Mouse (Mus musculus): ENCODE measurements around the gene Gan. TPM values are rescaled to one million over a fixed set of nuclear protein-coding genes. Genes with fewer than 3 reads are reported as not detected.

The Gan gene
- polyA plus RNA-seq, 1 experiment from 2014 or later: 2.8 TPM

DNA sequence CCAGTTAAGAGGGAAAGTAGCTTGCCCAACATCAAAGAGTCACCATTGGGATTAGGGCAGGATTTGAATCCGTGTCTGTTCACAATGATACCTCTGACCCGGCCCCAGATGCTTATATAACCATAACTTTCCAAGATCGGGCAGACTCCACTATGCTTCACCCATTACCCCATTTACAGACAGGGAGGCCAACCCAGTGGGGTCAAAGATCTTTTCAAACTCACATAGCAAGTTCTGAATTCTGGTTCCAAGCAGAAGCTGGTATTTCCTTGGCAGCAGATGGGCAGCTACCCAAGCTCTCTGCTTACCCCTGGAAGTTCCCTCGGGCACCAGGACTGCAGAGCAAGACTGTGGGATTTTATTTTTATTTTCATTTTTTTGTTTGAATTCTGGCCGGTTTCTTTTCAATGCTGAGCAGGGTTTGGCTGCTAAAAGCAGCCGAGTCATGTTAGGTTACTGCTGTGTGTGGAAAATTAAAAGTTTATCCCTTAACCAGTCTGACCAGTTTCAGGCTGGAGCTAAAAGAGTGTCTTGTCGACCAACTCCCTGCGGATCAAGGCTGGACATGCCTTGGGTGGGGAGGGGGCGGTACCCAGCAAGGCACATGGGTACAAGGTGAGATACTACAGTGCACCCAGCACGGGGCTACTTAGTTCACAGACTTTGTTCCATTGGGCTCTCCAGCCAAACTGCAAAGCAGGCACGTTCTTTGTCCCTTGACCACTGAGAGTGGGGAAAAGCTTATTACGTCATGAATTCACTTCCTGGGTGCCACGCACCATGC, 33.9 kb upstream of the Gan start:
- H3K4me3 ChIP-seq (replicated peaks): no peak overlapping the region
- no peaks in the 10 kb centered on the region for H3K9me3 ChIP-seq
- ATAC-seq (ENCODE audit: insufficient read depth, low FRiP score, low read depth): peak; percentile 90
- 0 out of 2 replicates have a peak overlapping the region, but pooled peaks have one; percentile 5 for H3K4me2 ChIP-seq
- no peak overlapping the region for H3K9ac ChIP-seq
- H3K27ac ChIP-seq: peak overlapping the region; percentile 78
- WGBS: 58% methylated on average over 13 of the region's 13 CpGs
- no peaks in the 10 kb centered on the region for H3K36me3 ChIP-seq
- 0 out of 2 replicates have a peak, but pooled peaks cover 2% of the 10 kb centered on the region for H3K4me1 ChIP-seq
- no peaks in the 10 kb centered on the region for H3K27me3 ChIP-seq (replicated peaks)

DNA sequence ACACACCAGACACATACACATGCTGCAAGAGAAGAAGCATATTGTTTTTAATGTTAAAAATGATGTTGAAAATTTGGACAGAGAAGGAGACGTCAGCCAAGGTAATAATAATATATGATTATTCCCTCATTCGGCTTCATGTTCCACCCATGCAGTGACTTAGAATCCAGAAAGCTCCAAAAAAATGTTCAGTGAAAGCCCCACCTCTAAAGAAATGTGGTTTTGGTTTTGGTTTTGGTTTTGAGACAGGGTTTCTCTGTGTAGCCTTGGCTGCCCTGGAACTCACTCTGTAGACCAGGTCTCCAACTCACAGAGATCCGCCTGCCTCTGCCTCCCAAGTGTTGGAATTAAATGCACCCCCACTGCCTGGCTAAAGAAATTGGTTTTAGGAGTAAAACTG, 32.1 kb upstream of the Gan start:
- Histone ChIP-seq H3K27me3 (replicated peaks) (no peaks in the 10 kb centered on the region), H3K9me3 (no peaks in the 10 kb centered on the region), H3K4me2 (no peak overlapping the region), H3K4me3 (replicated peaks) (no peak overlapping the region), H3K4me1 (0 out of 2 replicates have a peak, but pooled peaks cover 2% of the 10 kb centered on the region), H3K36me3 (no peaks in the 10 kb centered on the region), H3K9ac (no peak overlapping the region), H3K27ac (no peak overlapping the region)
- 95% methylated on average over 3 of the region's 3 CpGs for WGBS
- no peak for ATAC-seq (ENCODE audit: insufficient read depth, low FRiP score, low read depth)

DNA sequence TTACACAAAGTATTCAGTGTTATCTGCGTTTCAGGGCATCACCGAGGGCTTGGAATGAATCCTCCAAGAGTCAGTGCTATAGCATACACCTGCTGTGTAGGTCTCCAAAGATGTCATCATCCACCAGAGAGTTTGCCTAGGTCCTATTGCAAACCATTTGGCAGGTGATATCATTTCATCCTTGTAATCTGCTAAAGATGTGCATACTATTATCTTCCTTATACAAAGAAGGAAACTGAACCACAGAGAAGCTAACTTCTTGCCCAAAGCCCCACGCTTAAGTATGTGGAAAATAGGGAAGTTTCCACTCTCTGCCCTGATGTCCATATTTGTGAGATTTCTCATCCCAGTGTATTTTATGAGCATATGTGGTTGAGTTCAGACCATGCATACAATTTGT, 31.5 kb upstream of the Gan start:
- WGBS: 88% methylated on average over 3 of the region's 3 CpGs

DNA sequence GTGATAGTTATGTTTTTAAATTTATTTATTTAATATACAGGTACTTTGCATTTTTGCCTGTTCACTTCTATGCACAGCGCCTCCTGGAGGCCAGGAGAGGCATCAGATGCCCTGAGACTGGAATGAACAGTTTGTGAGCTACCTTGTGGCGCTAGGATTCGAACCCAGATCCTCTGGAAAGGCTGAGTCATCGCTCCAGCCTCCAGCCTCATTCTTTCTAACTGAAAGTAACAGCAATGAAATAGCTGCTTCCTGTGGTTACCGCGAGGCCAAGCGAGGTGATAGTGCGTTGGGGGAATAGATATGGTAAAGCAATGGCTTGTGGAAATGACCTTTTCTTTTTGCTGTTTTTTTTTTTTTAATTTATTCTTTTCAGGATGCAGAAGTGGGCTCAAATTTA, 30.9 kb upstream of the Gan start:
- 77% methylated on average over 8 of the region's 8 CpGs for WGBS
- no peaks in the 10 kb centered on the region for H3K27me3 ChIP-seq (replicated peaks)
- no peak for ATAC-seq (ENCODE audit: insufficient read depth, low FRiP score, low read depth)

More for the DNA sequence above, 31.5 kb upstream of the Gan start:
- no peaks in the 10 kb centered on the region for H3K27me3 ChIP-seq (replicated peaks)
- no peak overlapping the region for H3K27ac ChIP-seq
- no peak for ATAC-seq (ENCODE audit: insufficient read depth, low FRiP score, low read depth)
- no peaks in the 10 kb centered on the region for H3K9me3 ChIP-seq
- no peaks in the 10 kb centered on the region for H3K36me3 ChIP-seq
- H3K4me3 ChIP-seq (replicated peaks): no peak overlapping the region
- H3K9ac ChIP-seq: no peak overlapping the region
- H3K4me1 ChIP-seq: 0 out of 2 replicates have a peak, but pooled peaks cover 2% of the 10 kb centered on the region
- H3K4me2 ChIP-seq: no peak overlapping the region

DNA sequence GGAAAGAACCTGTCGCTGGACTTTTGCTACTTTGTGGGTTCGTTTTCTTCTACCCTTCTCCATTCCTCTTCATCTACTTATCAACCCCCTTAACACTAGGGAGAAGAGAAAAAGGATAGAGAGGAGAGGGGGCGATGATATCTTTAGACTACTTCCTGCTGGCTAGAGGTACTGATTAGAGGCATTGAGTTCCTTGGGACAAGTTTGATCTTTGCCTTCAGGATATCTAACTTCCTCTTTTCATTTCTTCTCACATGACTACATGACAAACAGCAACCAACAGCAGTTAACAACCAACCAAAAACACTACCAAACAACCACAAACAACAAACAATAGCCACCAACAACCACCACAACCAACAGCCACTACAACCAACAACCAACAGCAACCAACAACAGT, 24.2 kb upstream of the Gan start:
- WGBS: 78% methylated on average over 3 of the region's 3 CpGs
- Histone ChIP-seq H3K4me2 (no peak overlapping the region), H3K27ac (no peak overlapping the region)

More for the DNA sequence above, 30.9 kb upstream of the Gan start:
- H3K4me2 ChIP-seq: no peak overlapping the region
- no peak overlapping the region for H3K4me3 ChIP-seq (replicated peaks)
- H3K9me3 ChIP-seq: no peaks in the 10 kb centered on the region
- no peaks in the 10 kb centered on the region for H3K4me1 ChIP-seq
- H3K9ac ChIP-seq: no peak overlapping the region
- H3K36me3 ChIP-seq: no peaks in the 10 kb centered on the region
- no peak overlapping the region for H3K27ac ChIP-seq

DNA sequence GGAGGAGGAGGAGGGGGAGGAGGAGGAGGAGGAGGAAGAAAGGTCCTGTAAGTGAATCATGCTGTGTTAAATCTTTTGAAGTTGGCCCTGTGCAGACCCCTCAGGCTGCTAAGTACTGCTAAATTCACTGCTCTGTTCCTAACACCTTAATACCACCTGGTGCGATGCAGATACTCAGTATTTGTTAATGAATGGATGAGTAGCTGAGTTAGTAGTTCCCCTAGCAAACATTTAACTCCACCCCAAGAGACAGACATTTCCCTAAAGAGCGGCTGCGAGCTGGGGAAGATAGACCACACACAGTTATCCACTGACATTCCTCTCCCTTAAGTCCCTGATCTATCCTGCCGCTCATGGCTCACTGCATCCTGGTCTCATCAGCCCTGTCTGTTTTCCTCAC, 21.6 kb upstream of the Gan start:
- Histone ChIP-seq H3K9me3 (no peaks in the 10 kb centered on the region), H3K9ac (no peak overlapping the region), H3K4me2 (no peak overlapping the region), H3K4me1 (0 out of 2 replicates have a peak, but pooled peaks cover 3% of the 10 kb centered on the region), H3K27me3 (replicated peaks) (no peaks in the 10 kb centered on the region), H3K36me3 (no peaks in the 10 kb centered on the region), H3K27ac (no peak overlapping the region), H3K4me3 (replicated peaks) (no peak overlapping the region)
- no peak for ATAC-seq (ENCODE audit: insufficient read depth, low FRiP score, low read depth)
- 24% methylated on average over 4 of the region's 4 CpGs for WGBS

More for the DNA sequence above, 24.2 kb upstream of the Gan start:
- ATAC-seq (ENCODE audit: insufficient read depth, low FRiP score, low read depth): no peak
- Histone ChIP-seq H3K9ac (no peak overlapping the region), H3K36me3 (no peaks in the 10 kb centered on the region), H3K9me3 (no peaks in the 10 kb centered on the region), H3K4me1 (0 out of 2 replicates have a peak, but pooled peaks cover 3% of the 10 kb centered on the region), H3K27me3 (replicated peaks) (no peaks in the 10 kb centered on the region), H3K4me3 (replicated peaks) (no peak overlapping the region)

DNA sequence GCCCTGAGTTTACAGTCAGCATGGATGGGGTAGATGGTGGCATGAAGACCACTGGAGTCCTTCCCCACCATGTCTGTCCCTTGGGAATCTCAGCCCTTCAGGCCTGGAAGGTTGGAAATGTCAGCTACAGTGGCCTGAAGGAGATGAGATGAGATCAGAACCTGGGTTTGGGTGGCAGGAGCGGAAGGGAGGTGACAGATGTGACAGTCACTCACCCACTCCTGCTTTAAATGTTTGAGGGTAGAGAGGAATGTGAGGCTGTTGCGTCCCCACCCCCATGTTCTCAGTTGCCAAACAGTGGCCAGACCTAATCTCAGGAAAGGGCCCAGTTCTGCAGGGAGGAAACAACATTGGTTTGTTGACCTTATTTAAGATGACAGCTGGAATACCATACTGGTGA, 21.2 kb upstream of the Gan start:
- Histone ChIP-seq H3K4me2 (no peak overlapping the region), H3K4me1 (0 out of 2 replicates have a peak, but pooled peaks cover 3% of the 10 kb centered on the region), H3K9ac (no peak overlapping the region), H3K36me3 (no peaks in the 10 kb centered on the region), H3K4me3 (replicated peaks) (no peak overlapping the region), H3K27ac (no peak overlapping the region), H3K9me3 (no peaks in the 10 kb centered on the region), H3K27me3 (replicated peaks) (no peaks in the 10 kb centered on the region)
- 41% methylated on average over 2 of the region's 2 CpGs for WGBS
- no peak; the same call in 1 of the 2 replicates for ATAC-seq (ENCODE audit: insufficient read depth, low FRiP score, low read depth)

DNA sequence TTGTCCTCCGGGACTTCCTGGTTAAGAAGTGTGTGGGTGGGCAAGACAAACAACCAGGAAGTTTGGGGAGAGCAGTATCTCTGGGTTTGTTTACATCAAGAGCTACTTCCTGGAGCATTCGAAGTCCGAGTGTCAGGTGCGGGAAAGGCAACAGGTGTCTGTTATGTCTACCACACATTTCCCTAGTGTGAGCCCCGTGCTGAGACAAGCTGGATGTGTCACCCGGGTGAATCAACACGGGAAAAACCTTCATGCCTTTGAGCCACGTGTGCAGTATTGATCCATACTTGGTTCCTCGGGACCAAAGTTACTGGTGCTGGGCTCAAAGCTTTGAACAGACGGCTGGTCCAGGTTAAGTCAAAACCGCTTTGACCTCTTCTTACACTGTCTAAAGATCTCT, 20.6 kb upstream of the Gan start:
- Histone ChIP-seq H3K9ac (no peak overlapping the region), H3K4me2 (no peak overlapping the region), H3K36me3 (no peaks in the 10 kb centered on the region), H3K9me3 (no peaks in the 10 kb centered on the region), H3K27ac (no peak overlapping the region), H3K4me3 (replicated peaks) (no peak overlapping the region), H3K4me1 (0 out of 2 replicates have a peak, but pooled peaks cover 3% of the 10 kb centered on the region), H3K27me3 (replicated peaks) (no peaks in the 10 kb centered on the region)
- WGBS: 37% methylated on average over 11 of the region's 11 CpGs
- ATAC-seq (ENCODE audit: insufficient read depth, low FRiP score, low read depth): no peak; the same call in 1 of the 2 replicates

DNA sequence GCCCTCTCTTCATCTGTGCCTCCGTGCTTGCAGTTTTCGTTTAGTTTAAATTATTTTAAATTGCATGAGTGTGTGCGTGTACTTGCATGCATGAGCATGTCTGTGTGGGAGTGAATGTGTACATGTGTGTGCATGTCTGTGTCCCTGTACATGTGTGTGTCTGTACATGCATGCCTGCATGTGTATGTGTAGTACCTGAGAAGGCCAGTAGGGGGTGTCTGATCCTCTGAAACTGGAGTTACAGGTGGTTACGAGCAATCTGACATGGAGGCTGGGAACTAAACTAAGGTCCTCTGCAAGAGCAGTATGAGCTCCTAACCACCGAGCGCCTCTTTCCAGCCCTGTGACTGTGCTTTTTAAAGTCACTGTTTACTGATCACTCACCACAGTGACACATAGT, 9.4 kb upstream of the Gan start:
- Histone ChIP-seq H3K27me3 (replicated peaks) (no peaks in the 10 kb centered on the region), H3K4me2 (no peak overlapping the region), H3K4me1 (no peaks in the 10 kb centered on the region), H3K36me3 (no peaks in the 10 kb centered on the region), H3K4me3 (replicated peaks) (no peak overlapping the region), H3K9me3 (no peaks in the 10 kb centered on the region), H3K9ac (no peak overlapping the region), H3K27ac (no peak overlapping the region)
- no peak for ATAC-seq (ENCODE audit: insufficient read depth, low FRiP score, low read depth)
- WGBS: 91% methylated on average over 6 of the region's 6 CpGs

DNA sequence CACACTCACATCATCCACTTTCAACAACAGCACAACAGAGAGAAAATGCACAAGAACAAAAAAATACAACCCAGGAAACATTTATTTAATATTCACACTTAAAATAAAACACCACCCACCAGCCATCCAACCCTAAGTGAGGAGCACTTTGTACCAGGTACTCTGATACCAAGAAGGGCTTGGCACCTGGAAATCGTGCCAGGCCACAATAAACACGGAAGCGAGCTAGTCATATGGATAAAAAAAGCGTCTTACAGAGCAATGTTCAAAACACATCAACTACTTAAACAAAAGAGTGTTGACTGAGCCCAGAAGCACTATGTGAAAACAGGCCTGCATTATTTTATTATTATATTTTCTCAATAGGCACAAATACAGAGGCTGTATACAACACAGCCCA, 1.8 kb upstream of the Gan start:
- H3K27me3 ChIP-seq (replicated peaks): no peaks in the 10 kb centered on the region
- H3K4me3 ChIP-seq (replicated peaks): 0 out of 2 replicates have a peak overlapping the region, but pooled peaks have one; percentile 98
- no peak overlapping the region for H3K9ac ChIP-seq
- peaks cover 24% of the 10 kb centered on the region; the same call in 1 of the 2 replicates for H3K4me1 ChIP-seq
- peak overlapping the region; percentile 77; the same call in 1 of the 2 replicates for H3K4me2 ChIP-seq
- ATAC-seq (ENCODE audit: insufficient read depth, low FRiP score, low read depth): no peak
- H3K9me3 ChIP-seq: no peaks in the 10 kb centered on the region
- H3K27ac ChIP-seq: no peak overlapping the region
- WGBS: 90% methylated on average over 4 of the region's 4 CpGs
- no peaks in the 10 kb centered on the region for H3K36me3 ChIP-seq

DNA sequence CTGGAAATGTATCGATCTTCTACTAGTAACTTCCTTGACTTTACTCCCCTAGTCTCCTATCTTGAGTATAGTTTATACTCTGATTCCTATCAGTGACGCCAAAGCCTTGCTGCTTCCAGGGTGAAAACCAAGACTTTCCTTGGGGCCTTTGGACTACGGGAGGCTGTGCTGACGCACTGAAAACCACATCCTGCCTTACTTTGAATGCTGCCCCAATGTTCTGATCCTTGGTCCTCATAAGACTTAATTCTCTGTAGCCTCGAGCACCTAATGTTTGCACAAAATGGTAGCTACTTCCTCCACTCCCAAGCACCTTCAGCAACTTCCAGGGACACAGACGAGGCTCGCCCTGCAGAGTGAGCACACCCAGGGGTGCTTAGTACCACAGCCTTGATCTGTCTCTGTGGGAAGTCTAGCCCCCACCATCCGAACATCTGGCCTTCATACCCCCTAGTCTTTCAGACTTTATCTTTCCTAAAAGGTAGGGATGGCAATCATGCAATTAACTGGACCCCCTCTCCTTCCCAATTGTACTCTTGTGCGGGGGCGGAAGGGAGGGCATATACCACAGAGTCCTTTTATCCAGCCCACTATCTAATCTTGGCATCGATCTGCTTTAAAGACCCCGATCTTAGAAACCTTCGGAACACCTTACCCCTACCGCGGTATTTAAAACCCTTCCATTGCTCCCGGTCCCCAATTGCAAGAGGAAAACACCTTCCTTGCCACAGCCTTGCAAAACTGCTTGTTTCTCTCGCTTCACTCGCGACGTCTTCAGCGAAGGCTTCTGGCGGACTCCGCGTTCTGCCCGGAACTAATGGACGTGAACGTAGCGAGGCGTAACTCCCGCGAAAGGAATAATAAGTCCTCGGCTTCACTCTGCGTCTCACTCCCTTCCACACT, 818 bp upstream of the Gan start:
- H3K9ac ChIP-seq: peak overlapping the region; percentile 60
- ATAC-seq (ENCODE audit: insufficient read depth, low FRiP score, low read depth): 0 out of 2 replicates have a peak, but pooled peaks have one; percentile 8
- no peaks in the 10 kb centered on the region for H3K27me3 ChIP-seq (replicated peaks)
- 9% methylated on average over 33 of the region's 33 CpGs for WGBS
- H3K4me2 ChIP-seq: peak overlapping the region; percentile 77
- no peaks in the 10 kb centered on the region for H3K9me3 ChIP-seq
- peak overlapping the region; percentile 98 for H3K4me3 ChIP-seq (replicated peaks)
- H3K27ac ChIP-seq: peak overlapping the region; percentile 86
- H3K4me1 ChIP-seq: peaks cover 24% of the 10 kb centered on the region; the same call in 1 of the 2 replicates
- H3K36me3 ChIP-seq: no peaks in the 10 kb centered on the region

DNA sequence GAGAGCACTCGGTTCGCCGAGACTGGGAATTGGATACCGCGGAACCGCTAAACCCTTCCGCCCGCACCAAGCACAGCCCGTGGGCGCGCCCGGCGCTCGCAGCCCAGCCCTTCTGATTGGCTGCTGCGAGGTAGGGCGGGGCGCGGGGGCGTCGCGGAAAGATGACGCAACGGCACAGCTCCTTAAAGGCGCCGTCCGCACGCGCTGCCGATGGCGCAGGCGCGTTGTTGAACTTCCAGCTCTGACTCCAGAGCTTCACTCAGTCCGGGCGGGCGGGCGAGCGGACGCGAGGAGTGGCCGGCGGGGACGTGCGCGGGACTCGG, 205 bp upstream of the Gan start:
- H3K4me1 ChIP-seq: peaks cover 24% of the 10 kb centered on the region; the same call in 1 of the 2 replicates
- no peaks in the 10 kb centered on the region for H3K9me3 ChIP-seq
- H3K9ac ChIP-seq: peak overlapping the region; percentile 96
- peak overlapping the region; percentile 85 for H3K4me2 ChIP-seq
- peak; percentile 96 for ATAC-seq (ENCODE audit: insufficient read depth, low FRiP score, low read depth)
- peak overlapping the region; percentile 86 for H3K27ac ChIP-seq
- H3K36me3 ChIP-seq: no peaks in the 10 kb centered on the region
- H3K4me3 ChIP-seq (replicated peaks): peak overlapping the region; percentile 98
- H3K27me3 ChIP-seq (replicated peaks): no peaks in the 10 kb centered on the region
- 0% methylated on average over 38 of the region's 45 CpGs for WGBS
